Mouse (Mus musculus): ENCODE measurements around the gene Hspa1l.

DNA sequence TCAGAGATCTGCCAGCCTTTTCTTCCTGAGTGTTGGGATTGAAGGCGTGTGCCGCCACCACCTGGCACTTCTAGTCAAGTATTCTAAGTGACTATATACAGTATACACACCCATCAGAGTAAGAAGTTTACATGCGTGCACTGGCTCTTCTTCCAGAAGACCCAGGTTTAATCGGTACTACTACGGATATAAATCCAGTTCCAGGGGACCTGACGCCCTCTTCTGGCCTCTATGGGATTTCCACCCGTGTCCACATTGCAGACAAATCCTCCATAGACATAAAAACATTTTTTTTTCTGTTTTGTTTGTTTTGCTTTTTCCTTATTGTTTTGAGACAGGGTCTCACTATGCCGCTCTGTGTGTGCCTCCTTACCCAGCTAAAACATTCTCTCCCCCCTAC is 24.9 kb upstream of the Hspa1l start:
- peak; percentile 71 for TF ChIP-seq CTCF (IDR thresholded peaks at IDR 0.05; ENCODE audit: low read depth)
- TF ChIP-seq EP300 (IDR thresholded peaks at IDR 0.05; ENCODE audit: low read depth), result no peak

All from liver, postnatal 0 days (tissue).